Mouse (Mus musculus): Measurements from ENCODE around the gene Tgfbr3. TPM values are rescaled to one million over a fixed set of nuclear protein-coding genes. Genes with fewer than 3 reads are reported as not detected.

Gene Tgfbr3
- polyA plus RNA-seq, 1 experiment from 2014 or later, result 4.7 TPM

- no peak for ATAC-seq (ENCODE audit: low FRiP score, low TSS enrichment)
- 58% methylated on average over 13 of the region's 13 CpGs for WGBS
- H3K9ac ChIP-seq (replicated peaks; ENCODE audit: low read length), result no peak overlapping the region
- H3K27ac ChIP-seq (replicated peaks; ENCODE audit: low read depth, low read length), result 0 out of 2 replicates have a peak overlapping the region, but pooled peaks have one; percentile 20
- H3K36me3 ChIP-seq (ENCODE audit: control insufficient read depth, insufficient read depth, low read length), result no peaks in the 10 kb centered on the region
- H3K4me2 ChIP-seq (ENCODE audit: low read length), result no peak overlapping the region
- H3K9me3 ChIP-seq (ENCODE audit: control insufficient read depth, low read length), result no peaks in the 10 kb centered on the region
- no peak for DNase-seq
- peaks cover 10% of the 10 kb centered on the region for H3K4me1 ChIP-seq (ENCODE audit: control insufficient read depth, insufficient read depth, low read length)
- no peak overlapping the region for H3K4me3 ChIP-seq (replicated peaks; ENCODE audit: low read depth, low read length)
- H3K27me3 ChIP-seq (ENCODE audit: control insufficient read depth, insufficient read depth, low read length), result no peaks in the 10 kb centered on the region
These were observed 179.1 kb downstream of the Tgfbr3 start for GRCm38 (mm10) chr5:107110089-107110879.

GRCm38 (mm10) chr5:107109416-107109815 is 180.0 kb downstream of the Tgfbr3 start:
- H3K4me1 ChIP-seq (ENCODE audit: control insufficient read depth, insufficient read depth, low read length), result peaks cover 10% of the 10 kb centered on the region
- no peak for DNase-seq
- H3K9me3 ChIP-seq (ENCODE audit: control insufficient read depth, low read length), result no peaks in the 10 kb centered on the region
- 65% methylated on average over 15 of the region's 15 CpGs for WGBS
- H3K27me3 ChIP-seq (ENCODE audit: control insufficient read depth, insufficient read depth, low read length), result no peaks in the 10 kb centered on the region
- H3K36me3 ChIP-seq (ENCODE audit: control insufficient read depth, insufficient read depth, low read length), result no peaks in the 10 kb centered on the region
- no peak overlapping the region for H3K4me2 ChIP-seq (ENCODE audit: low read length)
- no peak overlapping the region for H3K27ac ChIP-seq (replicated peaks; ENCODE audit: low read depth, low read length)
- H3K4me3 ChIP-seq (replicated peaks; ENCODE audit: low read depth, low read length), result no peak overlapping the region
- no peak overlapping the region for H3K9ac ChIP-seq (replicated peaks; ENCODE audit: low read length)
- ATAC-seq (ENCODE audit: low FRiP score, low TSS enrichment), result no peak

GRCm38 (mm10) chr5:107106793-107107192 is 182.6 kb downstream of the Tgfbr3 start:
- Histone ChIP-seq H3K27ac (replicated peaks; ENCODE audit: low read depth, low read length) (no peak overlapping the region), H3K9me3 (ENCODE audit: control insufficient read depth, low read length) (no peaks in the 10 kb centered on the region), H3K36me3 (ENCODE audit: control insufficient read depth, insufficient read depth, low read length) (no peaks in the 10 kb centered on the region), H3K4me3 (replicated peaks; ENCODE audit: low read depth, low read length) (no peak overlapping the region), H3K4me1 (ENCODE audit: control insufficient read depth, insufficient read depth, low read length) (peaks cover 10% of the 10 kb centered on the region), H3K27me3 (ENCODE audit: control insufficient read depth, insufficient read depth, low read length) (no peaks in the 10 kb centered on the region), H3K4me2 (ENCODE audit: low read length) (no peak overlapping the region), H3K9ac (replicated peaks; ENCODE audit: low read length) (no peak overlapping the region)
- 84% methylated on average over 12 of the region's 12 CpGs for WGBS
- ATAC-seq (ENCODE audit: low FRiP score, low TSS enrichment), result no peak
- no peak for DNase-seq

DNA sequence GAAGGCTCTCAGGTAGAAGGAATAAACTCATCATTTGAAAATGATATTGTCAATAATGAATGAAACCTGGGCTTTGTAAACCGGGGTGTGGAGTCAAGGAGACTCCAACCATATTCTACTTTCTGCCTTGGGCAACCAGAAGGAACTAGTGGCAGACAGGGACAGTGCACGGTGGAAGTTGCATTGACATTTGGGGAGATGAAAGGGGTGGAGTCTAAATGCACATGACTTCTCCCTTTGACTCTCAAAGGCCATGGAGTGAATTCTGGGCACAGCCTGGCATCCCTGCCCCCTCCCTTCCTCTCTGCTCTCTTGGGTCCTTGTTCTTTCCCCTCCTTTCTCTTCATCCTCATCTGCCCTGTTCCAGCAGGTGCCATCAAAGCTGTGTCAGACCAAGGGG is 183.3 kb downstream of the Tgfbr3 start:
- no peak overlapping the region for H3K9ac ChIP-seq (replicated peaks; ENCODE audit: low read length)
- 78% methylated on average over 2 of the region's 2 CpGs for WGBS
- no peaks in the 10 kb centered on the region for H3K9me3 ChIP-seq (ENCODE audit: control insufficient read depth, low read length)
- ATAC-seq (ENCODE audit: low FRiP score, low TSS enrichment) (no peak), DNase-seq (no peak)
- H3K27ac ChIP-seq (replicated peaks; ENCODE audit: low read depth, low read length), result no peak overlapping the region
- peaks cover 10% of the 10 kb centered on the region for H3K4me1 ChIP-seq (ENCODE audit: control insufficient read depth, insufficient read depth, low read length)
- no peaks in the 10 kb centered on the region for H3K27me3 ChIP-seq (ENCODE audit: control insufficient read depth, insufficient read depth, low read length)
- H3K4me3 ChIP-seq (replicated peaks; ENCODE audit: low read depth, low read length), result no peak overlapping the region
- H3K36me3 ChIP-seq (ENCODE audit: control insufficient read depth, insufficient read depth, low read length), result no peaks in the 10 kb centered on the region
- H3K4me2 ChIP-seq (ENCODE audit: low read length), result no peak overlapping the region

GRCm38 (mm10) chr5:107103591-107103990 is 185.8 kb downstream of the Tgfbr3 start:
- Histone ChIP-seq H3K36me3 (ENCODE audit: control insufficient read depth, insufficient read depth, low read length) (no peaks in the 10 kb centered on the region), H3K9me3 (ENCODE audit: control insufficient read depth, low read length) (no peaks in the 10 kb centered on the region), H3K27me3 (ENCODE audit: control insufficient read depth, insufficient read depth, low read length) (no peaks in the 10 kb centered on the region), H3K4me1 (ENCODE audit: control insufficient read depth, insufficient read depth, low read length) (no peaks in the 10 kb centered on the region), H3K27ac (replicated peaks; ENCODE audit: low read depth, low read length) (no peak overlapping the region), H3K9ac (replicated peaks; ENCODE audit: low read length) (no peak overlapping the region), H3K4me3 (replicated peaks; ENCODE audit: low read depth, low read length) (no peak overlapping the region), H3K4me2 (ENCODE audit: low read length) (no peak overlapping the region)
- WGBS, result 100% methylated on average over 2 of the region's 2 CpGs
- DNase-seq (no peak), ATAC-seq (ENCODE audit: low FRiP score, low TSS enrichment) (no peak)

GRCm38 (mm10) chr5:107102916-107103315 is 186.5 kb downstream of the Tgfbr3 start:
- WGBS, result 67% methylated on average over 4 of the region's 4 CpGs
- DNase-seq (no peak), ATAC-seq (ENCODE audit: low FRiP score, low TSS enrichment) (no peak)
- Histone ChIP-seq H3K9me3 (ENCODE audit: control insufficient read depth, low read length) (no peaks in the 10 kb centered on the region), H3K4me1 (ENCODE audit: control insufficient read depth, insufficient read depth, low read length) (no peaks in the 10 kb centered on the region), H3K27ac (replicated peaks; ENCODE audit: low read depth, low read length) (no peak overlapping the region), H3K4me2 (ENCODE audit: low read length) (no peak overlapping the region), H3K36me3 (ENCODE audit: control insufficient read depth, insufficient read depth, low read length) (no peaks in the 10 kb centered on the region), H3K4me3 (replicated peaks; ENCODE audit: low read depth, low read length) (no peak overlapping the region), H3K9ac (replicated peaks; ENCODE audit: low read length) (no peak overlapping the region), H3K27me3 (ENCODE audit: control insufficient read depth, insufficient read depth, low read length) (no peaks in the 10 kb centered on the region)

DNA sequence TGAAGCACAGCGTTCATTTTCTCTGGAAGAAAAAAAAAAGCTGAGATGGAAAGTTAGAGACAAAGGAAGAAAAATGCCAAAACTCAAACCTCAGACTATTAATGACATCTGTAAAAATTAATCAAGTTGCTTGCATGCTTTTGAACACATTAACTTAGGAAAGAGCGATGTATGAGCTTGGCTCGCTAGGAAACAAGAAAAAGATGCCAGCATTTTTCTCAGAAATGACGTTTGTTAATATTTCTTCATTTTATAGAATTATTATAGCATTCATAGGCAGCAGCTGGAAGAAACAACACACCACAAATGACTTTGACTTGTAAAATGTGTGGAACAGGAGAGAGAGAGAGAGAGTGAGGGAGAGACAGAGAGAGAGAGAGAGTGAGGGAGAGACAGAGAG is 187.7 kb downstream of the Tgfbr3 start:
- no peak for ATAC-seq (ENCODE audit: low FRiP score, low TSS enrichment)
- Histone ChIP-seq H3K9me3 (ENCODE audit: control insufficient read depth, low read length) (no peaks in the 10 kb centered on the region), H3K27ac (replicated peaks; ENCODE audit: low read depth, low read length) (no peak overlapping the region), H3K4me3 (replicated peaks; ENCODE audit: low read depth, low read length) (no peak overlapping the region), H3K9ac (replicated peaks; ENCODE audit: low read length) (no peak overlapping the region), H3K36me3 (ENCODE audit: control insufficient read depth, insufficient read depth, low read length) (no peaks in the 10 kb centered on the region), H3K4me2 (ENCODE audit: low read length) (no peak overlapping the region), H3K27me3 (ENCODE audit: control insufficient read depth, insufficient read depth, low read length) (no peaks in the 10 kb centered on the region), H3K4me1 (ENCODE audit: control insufficient read depth, insufficient read depth, low read length) (no peaks in the 10 kb centered on the region)
- DNase-seq, result no peak
- WGBS, result 74% methylated on average over 4 of the region's 4 CpGs

- WGBS, result 75% methylated on average over 7 of the region's 7 CpGs
- DNase-seq, result no peak
- H3K9me3 ChIP-seq (ENCODE audit: control insufficient read depth, low read length), result no peaks in the 10 kb centered on the region
- no peak overlapping the region for H3K4me3 ChIP-seq (replicated peaks; ENCODE audit: low read depth, low read length)
- H3K36me3 ChIP-seq (ENCODE audit: control insufficient read depth, insufficient read depth, low read length), result no peaks in the 10 kb centered on the region
- H3K4me1 ChIP-seq (ENCODE audit: control insufficient read depth, insufficient read depth, low read length), result no peaks in the 10 kb centered on the region
- no peak overlapping the region for H3K9ac ChIP-seq (replicated peaks; ENCODE audit: low read length)
- no peak for ATAC-seq (ENCODE audit: low FRiP score, low TSS enrichment)
- H3K27me3 ChIP-seq (ENCODE audit: control insufficient read depth, insufficient read depth, low read length), result no peaks in the 10 kb centered on the region
- H3K27ac ChIP-seq (replicated peaks; ENCODE audit: low read depth, low read length), result no peak overlapping the region
- H3K4me2 ChIP-seq (ENCODE audit: low read length), result no peak overlapping the region
These were observed 188.3 kb downstream of the Tgfbr3 start for GRCm38 (mm10) chr5:107101135-107101534.

DNA sequence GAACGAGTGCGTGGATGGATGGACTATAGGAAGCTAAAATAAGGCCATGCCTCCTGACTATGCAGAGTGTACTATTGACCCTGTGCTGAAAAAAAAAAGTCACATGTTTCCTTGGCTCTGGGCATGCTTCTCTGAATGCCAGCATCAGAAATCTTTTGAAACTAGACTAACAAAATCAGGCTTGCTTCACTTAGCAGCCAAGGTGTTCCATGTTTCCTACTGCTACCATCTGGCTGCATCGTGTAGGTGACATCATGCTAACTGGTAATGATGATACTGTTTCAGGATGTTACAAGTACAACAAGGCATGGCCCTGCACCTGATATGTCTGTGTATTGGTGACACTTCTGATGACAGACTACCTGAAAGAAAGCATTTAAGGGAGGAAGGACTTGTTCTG is 189.8 kb downstream of the Tgfbr3 start:
- H3K27ac ChIP-seq (replicated peaks; ENCODE audit: low read depth, low read length), result no peak overlapping the region
- no peaks in the 10 kb centered on the region for H3K9me3 ChIP-seq (ENCODE audit: control insufficient read depth, low read length)
- H3K4me2 ChIP-seq (ENCODE audit: low read length), result no peak overlapping the region
- WGBS, result 94% methylated on average over 3 of the region's 3 CpGs
- DNase-seq (no peak), ATAC-seq (ENCODE audit: low FRiP score, low TSS enrichment) (no peak)
- no peaks in the 10 kb centered on the region for H3K27me3 ChIP-seq (ENCODE audit: control insufficient read depth, insufficient read depth, low read length)
- no peak overlapping the region for H3K4me3 ChIP-seq (replicated peaks; ENCODE audit: low read depth, low read length)
- no peak overlapping the region for H3K9ac ChIP-seq (replicated peaks; ENCODE audit: low read length)
- H3K4me1 ChIP-seq (ENCODE audit: control insufficient read depth, insufficient read depth, low read length), result no peaks in the 10 kb centered on the region; the same call in 1 of the 2 replicates
- no peaks in the 10 kb centered on the region for H3K36me3 ChIP-seq (ENCODE audit: control insufficient read depth, insufficient read depth, low read length)

Measured in midbrain, embryonic 14.5 days (tissue).